Mouse (Mus musculus): ENCODE results near the gene Zmym2.

DNA sequence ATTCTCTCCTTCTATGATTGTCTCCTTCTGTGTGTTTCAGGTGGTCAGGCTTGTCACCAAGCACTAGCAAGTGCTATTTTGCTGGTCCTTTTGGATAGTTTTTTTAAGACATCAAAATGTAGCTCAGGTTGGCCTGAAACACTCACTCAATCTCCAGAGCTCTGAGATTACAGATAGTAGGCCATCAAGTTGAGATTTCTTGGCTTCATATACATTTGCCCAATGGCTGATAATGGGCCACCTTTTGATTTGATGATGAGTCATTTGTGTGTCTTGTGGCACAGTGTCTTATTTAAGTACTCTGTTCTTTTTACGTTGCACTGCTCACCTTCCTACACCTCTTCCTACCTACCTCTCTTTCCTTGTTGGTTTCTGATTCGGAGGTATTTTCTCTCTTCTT is 11.0 kb downstream of the Zmym2 start:
- no peak for TF ChIP-seq CTCF (IDR thresholded peaks at IDR 0.05)
- TF ChIP-seq POLR2A (IDR thresholded peaks at IDR 0.05; ENCODE audit: insufficient read depth, low read depth, low read length), result no peak
- TF ChIP-seq EP300 (IDR thresholded peaks at IDR 0.05; ENCODE audit: insufficient read depth, low read depth, low read length), result no peak

Measured in heart, adult 2 months (tissue).